In genomic region chr7:112354503-112354951, GRCm38 (mm10) we compare ENCODE assay signal across 8 mouse cellular contexts.
A peak's percentile ranks its signal among the peaks of the same experiment; 100 is the strongest.
DNase-seq lines count a peak whose midpoint lies in the region; ATAC-seq and TF ChIP-seq lines count a peak whose summit lies in the region.
"Had no signal": no experiment of that assay in that cellular context is flagged by ENCODE, and none has a peak within 500 bp of the region (broad histone marks: within the 10 kb centered on the region; RNA-seq: fewer than 3 reads in every experiment).

No protein-coding gene starts in this region.

- no peaks in the 10 kb centered on the region for H3K9me3 ChIP-seq in lung, embryonic 16.5 days (ENCODE audit: control insufficient read depth, low read length)
- H3K9me3 ChIP-seq in embryonic facial prominence, embryonic 11.5 days (replicated peaks; ENCODE audit: control insufficient read depth, low read length): no peaks in the 10 kb centered on the region
- no peaks in the 10 kb centered on the region for H3K9me3 ChIP-seq in hindbrain, postnatal 0 days (ENCODE audit: low read length)
- H3K9me3 ChIP-seq in liver, embryonic 11.5 days (ENCODE audit: control insufficient read depth, low read length): no peaks in the 10 kb centered on the region
- no peaks in the 10 kb centered on the region for H3K9me3 ChIP-seq in stomach, embryonic 15.5 days

- 7% methylated on average over 7 of the region's 7 CpGs for WGBS in lung, embryonic 16.5 days
- 15% methylated on average over 7 of the region's 7 CpGs for WGBS in embryonic facial prominence, embryonic 11.5 days
- 14% methylated on average over 7 of the region's 7 CpGs for WGBS in hindbrain, postnatal 0 days
- 51% methylated on average over 7 of the region's 7 CpGs for WGBS in liver, embryonic 11.5 days
- 14% methylated on average over 7 of the region's 7 CpGs for WGBS in stomach, embryonic 15.5 days

- no peaks in the 10 kb centered on the region for H3K27me3 ChIP-seq in lung, embryonic 16.5 days (ENCODE audit: control insufficient read depth, insufficient read depth, low read depth, low read length)
- H3K27me3 ChIP-seq in embryonic facial prominence, embryonic 11.5 days (ENCODE audit: control insufficient read depth, insufficient read depth, low read length): no peaks in the 10 kb centered on the region
- H3K27me3 ChIP-seq in hindbrain, postnatal 0 days (ENCODE audit: insufficient read depth, low read length): no peaks in the 10 kb centered on the region
- H3K27me3 ChIP-seq in liver, embryonic 11.5 days (replicated peaks; ENCODE audit: control insufficient read depth, insufficient read depth, low read length): no peaks in the 10 kb centered on the region
- no peaks in the 10 kb centered on the region for H3K27me3 ChIP-seq in stomach, embryonic 15.5 days (replicated peaks)

- H3K27ac ChIP-seq in lung, embryonic 16.5 days (ENCODE audit: low read length): peak overlapping the region; percentile 82
- H3K27ac ChIP-seq in embryonic facial prominence, embryonic 11.5 days (replicated peaks; ENCODE audit: low read depth, low read length): no peak overlapping the region
- peak overlapping the region; percentile 58; the same call in 1 of the 2 replicates for H3K27ac ChIP-seq in hindbrain, postnatal 0 days
- H3K27ac ChIP-seq in liver, embryonic 11.5 days (ENCODE audit: low read depth, low read length): peak overlapping the region; percentile 43
- H3K27ac ChIP-seq in stomach, embryonic 15.5 days: peak overlapping the region; percentile 57
- H3K27ac ChIP-seq: left cerebral cortex, adult 2 months had no signal

- ATAC-seq in lung, embryonic 16.5 days (ENCODE audit: low read depth): peak; percentile 89
- ATAC-seq in embryonic facial prominence, embryonic 11.5 days (replicated peaks; ENCODE audit: insufficient number of reproducible peaks, low FRiP score, low TSS enrichment, low read depth): peak; percentile 72
- peak; percentile 87 for ATAC-seq in hindbrain, postnatal 0 days
- ATAC-seq in liver, embryonic 11.5 days (replicated peaks; ENCODE audit: low FRiP score): peak; percentile 72
- peak; percentile 91 for ATAC-seq in stomach, embryonic 15.5 days (ENCODE audit: insufficient read depth, low FRiP score, low read depth)
- ATAC-seq in inflammation-experienced regulatory T-cells, adult 6 months: no peak

- DNase-seq in lung, adult 18-20 months: no peak
- peak; percentile 38 for DNase-seq in embryonic facial prominence, embryonic 11.5 days (ENCODE audit: low spot score)
- DNase-seq in hindbrain, postnatal 0 days (ENCODE audit: low spot score): peak; percentile 80
- DNase-seq in liver, embryonic 11.5 days (ENCODE audit: low spot score): peak; percentile 43

- no peak overlapping the region for H3K4me3 ChIP-seq in lung, embryonic 16.5 days (ENCODE audit: low read length)
- H3K4me3 ChIP-seq in embryonic facial prominence, embryonic 11.5 days (ENCODE audit: low read depth, low read length): no peak overlapping the region
- no peak overlapping the region for H3K4me3 ChIP-seq in hindbrain, postnatal 0 days (ENCODE audit: low read length)
- no peak overlapping the region for H3K4me3 ChIP-seq in liver, embryonic 11.5 days (ENCODE audit: low read depth, low read length)
- no peak overlapping the region for H3K4me3 ChIP-seq in stomach, embryonic 15.5 days (replicated peaks)
- H3K4me3 ChIP-seq: left cerebral cortex, adult 2 months had no signal

- no peak for TF ChIP-seq CTCF in hindbrain, postnatal 0 days (IDR thresholded peaks at IDR 0.05; ENCODE audit: low read depth)

- H3K36me3 ChIP-seq in lung, embryonic 16.5 days (ENCODE audit: control insufficient read depth, insufficient read depth, low read length): no peaks in the 10 kb centered on the region
- H3K36me3 ChIP-seq in embryonic facial prominence, embryonic 11.5 days (replicated peaks; ENCODE audit: control insufficient read depth, insufficient read depth, low read depth, low read length): no peaks in the 10 kb centered on the region
- H3K36me3 ChIP-seq in hindbrain, postnatal 0 days (ENCODE audit: insufficient read depth, low read length): no peaks in the 10 kb centered on the region
- 0 out of 2 replicates have a peak, but pooled peaks cover 2% of the 10 kb centered on the region for H3K36me3 ChIP-seq in liver, embryonic 11.5 days (ENCODE audit: control insufficient read depth, insufficient read depth, low read length)
- no peaks in the 10 kb centered on the region for H3K36me3 ChIP-seq in stomach, embryonic 15.5 days

- H3K4me1 ChIP-seq in lung, embryonic 16.5 days (replicated peaks; ENCODE audit: control insufficient read depth, insufficient read depth, low read length): peaks cover 19% of the 10 kb centered on the region
- H3K4me1 ChIP-seq in embryonic facial prominence, embryonic 11.5 days (ENCODE audit: control insufficient read depth, insufficient read depth, low read length): peaks cover 4% of the 10 kb centered on the region; the same call in 1 of the 2 replicates
- H3K4me1 ChIP-seq in hindbrain, postnatal 0 days (ENCODE audit: insufficient read depth, low read length): peaks cover 7% of the 10 kb centered on the region
- peaks cover 3% of the 10 kb centered on the region; the same call in 1 of the 2 replicates for H3K4me1 ChIP-seq in liver, embryonic 11.5 days (replicated peaks; ENCODE audit: control insufficient read depth, insufficient read depth, low read length)
- H3K4me1 ChIP-seq in stomach, embryonic 15.5 days: peaks cover 20% of the 10 kb centered on the region

- H3K9ac ChIP-seq in lung, embryonic 16.5 days (ENCODE audit: low read length): peak overlapping the region; percentile 19; the same call in 1 of the 2 replicates
- no peak overlapping the region for H3K9ac ChIP-seq in embryonic facial prominence, embryonic 11.5 days (replicated peaks; ENCODE audit: low read length)
- H3K9ac ChIP-seq in hindbrain, postnatal 0 days (replicated peaks; ENCODE audit: low read length): no peak overlapping the region
- no peak overlapping the region for H3K9ac ChIP-seq in liver, embryonic 11.5 days (ENCODE audit: low read depth, low read length)
- no peak overlapping the region for H3K9ac ChIP-seq in stomach, embryonic 15.5 days

- H3K4me2 ChIP-seq in lung, embryonic 16.5 days (ENCODE audit: low read depth, low read length): peak overlapping the region; percentile 8; the same call in 1 of the 2 replicates
- no peak overlapping the region for H3K4me2 ChIP-seq in embryonic facial prominence, embryonic 11.5 days (ENCODE audit: low read depth, low read length)
- H3K4me2 ChIP-seq in hindbrain, postnatal 0 days (ENCODE audit: low read depth, low read length): 0 out of 2 replicates have a peak overlapping the region, but pooled peaks have one; percentile 3
- no peak overlapping the region for H3K4me2 ChIP-seq in liver, embryonic 11.5 days
- H3K4me2 ChIP-seq in stomach, embryonic 15.5 days: no peak overlapping the region

Comparison
In these comparisons a context has a peak if more than half of its experiments do, and no peak if none do; other contexts are left out.
1. H3K4me2 ChIP-seq: peak in lung, embryonic 16.5 days (single experiment) and hindbrain, postnatal 0 days (single experiment); none in embryonic facial prominence, embryonic 11.5 days (single experiment), liver, embryonic 11.5 days (single experiment) and stomach, embryonic 15.5 days (single experiment).
2. DNase-seq: peak in embryonic facial prominence, embryonic 11.5 days (single experiment), hindbrain, postnatal 0 days (single experiment) and liver, embryonic 11.5 days (single experiment); none in lung, adult 18-20 months (0 of 2).